Mouse (Mus musculus) olfactory bulb, adult 2 months (tissue): Measurements from ENCODE around the gene Kif14. TPM values are rescaled to one million over a fixed set of nuclear protein-coding genes. Genes with fewer than 3 reads are reported as not detected.

Source experiments
- H3K27ac ChIP-seq: fragments of 200-500 bp; 2 replicates; pipeline ENCODE4 v1.5.1; 2012; ENCODE audit warnings: low read depth, low read length; ENCODE audit not compliant: insufficient read depth
- H3K4me1 ChIP-seq: fragments of 200-500 bp; 2 replicates; pipeline ENCODE4 v1.6.1; 2012; ENCODE audit warnings: low read length; ENCODE audit not compliant: control insufficient read depth, insufficient read depth
- H3K4me3 ChIP-seq: fragments of 200-500 bp; 2 replicates; pipeline ENCODE4 v1.5.1; 2012; ENCODE audit warnings: mild to moderate bottlenecking, low read depth, low read length, moderate library complexity; ENCODE audit not compliant: insufficient read depth
- CTCF ChIP-seq: fragments of 200-500 bp; IDR thresholded peaks from 2 replicates; pipeline ENCODE4 v1.5.1; 2012; ENCODE audit warnings: low read depth, mild to moderate bottlenecking, low read length, moderate library complexity; ENCODE audit not compliant: insufficient read depth
- POLR2A ChIP-seq: fragments of 200-500 bp; IDR thresholded peaks from 2 replicates; pipeline ENCODE4 v1.6.1; 2012; ENCODE audit warnings: mild to moderate bottlenecking, low read depth, low read length, moderate library complexity; ENCODE audit not compliant: insufficient read depth
- WGBS: fragments of 180-500 bp; shearing (Covaris S2); methylation state at CpG from one replicate; pipeline ENCODE4 v1.1.7; 2018; 5-methylcytosine and 5-hydroxymethylcytosine counted together
- polyA plus RNA-seq: library from polyadenylated mRNA; stranded (reverse); fragments of >200 nt; gene quantifications from 2 replicates; pipeline ENCODE4 v1.2.4, GENCODE M21; 2012; ENCODE audit warnings: low replicate concordance; ENCODE audit not compliant: missing spikeins, insufficient read depth, insufficient read length

Kif14 gene
- not detected in 2 replicates for polyA plus RNA-seq

DNA sequence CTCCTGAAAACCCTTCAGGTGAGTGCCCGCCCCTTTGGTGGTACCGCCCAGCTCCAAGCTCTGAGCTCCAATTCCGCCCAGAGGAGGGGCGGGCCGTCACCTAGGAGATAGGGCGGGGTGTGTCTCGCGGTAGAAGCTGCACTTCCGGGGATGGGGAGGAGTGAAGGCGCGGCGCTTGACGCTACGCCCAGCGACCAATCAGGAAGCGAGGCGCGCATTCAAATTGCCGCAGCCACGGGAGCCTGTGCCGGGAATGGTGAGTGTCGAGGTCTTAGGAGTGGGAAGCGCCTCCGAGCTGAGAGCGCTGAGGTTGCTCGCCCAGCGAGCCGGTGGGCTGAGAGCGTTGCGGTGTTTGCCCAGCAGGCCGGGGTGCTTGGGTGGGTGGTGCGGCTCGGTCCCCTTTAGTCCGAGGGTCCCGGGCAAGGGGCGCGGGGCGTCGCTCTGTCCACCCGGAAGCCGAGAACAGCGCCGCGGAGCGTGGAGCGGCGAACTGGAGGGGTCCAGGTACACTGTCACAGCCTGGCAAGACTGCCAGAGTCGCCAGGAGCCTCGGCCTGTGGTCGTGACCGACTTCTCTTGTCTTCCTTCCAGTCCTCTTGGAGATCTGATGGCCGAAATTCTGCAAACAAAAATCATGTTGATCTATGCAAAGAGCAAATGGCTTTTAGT, at the start of gene Kif14:
Gene Kif14, plus strand, starts transcription at position 201 of the 669 bp plus-strand sequence.
- WGBS = under 1% methylated on average over 52 of the region's 52 CpGs
- H3K4me1 ChIP-seq = peaks cover 12% of the 10 kb centered on the region
- H3K27ac ChIP-seq = no peak within 1 kb of the TSS
- TF ChIP-seq POLR2A = no peak
- TF ChIP-seq CTCF = no peak
- H3K4me3 ChIP-seq = peak within 1 kb of the TSS; percentile 73

DNA sequence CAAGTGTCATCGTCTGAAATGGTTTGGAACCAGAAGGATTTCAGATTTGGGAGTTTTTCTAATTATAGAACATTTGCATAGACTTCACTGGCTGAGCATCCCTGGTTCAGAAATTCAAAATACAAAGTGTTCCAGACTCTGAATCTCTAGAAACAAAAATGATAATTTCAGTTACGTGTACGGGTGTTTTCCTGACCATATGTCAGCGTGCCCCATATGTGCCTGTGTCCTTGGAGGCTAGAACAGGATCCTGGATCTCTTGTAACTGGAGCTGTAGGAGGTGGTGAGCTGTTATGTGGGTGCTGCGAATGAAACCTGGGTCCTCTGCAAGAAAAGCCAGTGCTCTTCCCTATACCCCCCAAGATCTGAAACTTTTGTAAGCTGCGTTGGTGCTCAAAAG, 47.8 kb upstream of the Kif14 start:
- Histone ChIP-seq H3K4me3 (no peak overlapping the region), H3K4me1 (peaks cover 7% of the 10 kb centered on the region), H3K27ac (no peak overlapping the region)
- 92% methylated on average over 6 of the region's 6 CpGs for WGBS
- no peak for TF ChIP-seq POLR2A
- no peak for TF ChIP-seq CTCF

GRCm38 (mm10) chr1:136427166-136427969, 38.8 kb upstream of the Kif14 start:
- Histone ChIP-seq H3K27ac (no peak overlapping the region), H3K4me1 (peaks cover 5% of the 10 kb centered on the region; the same call in 1 of the 2 replicates), H3K4me3 (no peak overlapping the region)
- 91% methylated on average over 11 of the region's 11 CpGs for WGBS
- TF ChIP-seq CTCF = no peak
- TF ChIP-seq POLR2A = no peak

- Histone ChIP-seq H3K4me3 (no peak overlapping the region), H3K27ac (no peak overlapping the region), H3K4me1 (no peaks in the 10 kb centered on the region)
- WGBS = 78% methylated on average over 4 of the region's 4 CpGs
- TF ChIP-seq POLR2A (no peak), CTCF (no peak)
These were observed 37.2 kb upstream of the Kif14 start for GRCm38 (mm10) chr1:136428981-136429380.

- Histone ChIP-seq H3K4me1 (no peaks in the 10 kb centered on the region), H3K27ac (no peak overlapping the region), H3K4me3 (no peak overlapping the region)
- 61% methylated on average over 7 of the region's 7 CpGs for WGBS
- TF ChIP-seq POLR2A (no peak), CTCF (no peak)
These were observed 35.9 kb upstream of the Kif14 start for GRCm38 (mm10) chr1:136430126-136430818.

- Histone ChIP-seq H3K4me3 (no peak overlapping the region), H3K4me1 (no peaks in the 10 kb centered on the region), H3K27ac (no peak overlapping the region)
- TF ChIP-seq POLR2A = no peak
- TF ChIP-seq CTCF = no peak
- WGBS = 91% methylated on average over 7 of the region's 7 CpGs
These were observed 25.4 kb upstream of the Kif14 start for GRCm38 (mm10) chr1:136440741-136441140.

GRCm38 (mm10) chr1:136442809-136443208, 23.3 kb upstream of the Kif14 start:
- no peaks in the 10 kb centered on the region for H3K4me1 ChIP-seq
- no peak for TF ChIP-seq CTCF
- no peak for TF ChIP-seq POLR2A
- WGBS = 71% methylated on average over 9 of the region's 9 CpGs
- H3K4me3 ChIP-seq = no peak overlapping the region
- H3K27ac ChIP-seq = no peak overlapping the region

GRCm38 (mm10) chr1:136444555-136445255, 21.4 kb upstream of the Kif14 start:
- Histone ChIP-seq H3K4me3 (no peak overlapping the region), H3K27ac (no peak overlapping the region), H3K4me1 (no peaks in the 10 kb centered on the region)
- TF ChIP-seq POLR2A (no peak), CTCF (no peak)
- WGBS = 91% methylated on average over 12 of the region's 12 CpGs

- Histone ChIP-seq H3K4me3 (no peak overlapping the region), H3K4me1 (no peaks in the 10 kb centered on the region), H3K27ac (no peak overlapping the region)
- TF ChIP-seq POLR2A (no peak), CTCF (no peak)
- WGBS = 59% methylated on average over 10 of the region's 10 CpGs
These were observed 19.2 kb upstream of the Kif14 start for GRCm38 (mm10) chr1:136446933-136447332.
